Mouse (Mus musculus) hindbrain, embryonic 10.5 days (tissue): ENCODE data around the gene Sec22b. TPM values are rescaled to one million over a fixed set of nuclear protein-coding genes. Genes with fewer than 3 reads are reported as not detected.
A peak's percentile ranks its signal among the peaks of the same experiment; 100 is the strongest.

Experiments used
- DNase-seq: peaks from one replicate; pipeline ENCODE4 v3.0.0-alpha.2; 2017; ENCODE audit warnings: low spot score
- H3K27ac ChIP-seq: fragments of 300-500 bp; sonication (generic); 2 replicates; pipeline ENCODE4 v1.5.1; 2016; ENCODE audit warnings: mild to moderate bottlenecking, moderate library complexity
- H3K27me3 ChIP-seq: fragments of 300-500 bp; sonication (generic); 2 replicates; pipeline ENCODE4 v1.6.1; 2016; ENCODE audit warnings: mild to moderate bottlenecking; ENCODE audit not compliant: poor library complexity, insufficient read depth, severe bottlenecking
- H3K36me3 ChIP-seq: fragments of 300-500 bp; sonication (generic); 2 replicates; pipeline ENCODE4 v1.6.1; 2016; ENCODE audit warnings: mild to moderate bottlenecking, moderate library complexity
- H3K4me1 ChIP-seq: fragments of 300-500 bp; sonication (generic); replicated peaks from 2 replicates; pipeline ENCODE4 v1.6.1; 2016; ENCODE audit warnings: mild to moderate bottlenecking
- H3K4me3 ChIP-seq: fragments of 300-500 bp; sonication (generic); 2 replicates; pipeline ENCODE4 v1.5.1; 2016; ENCODE audit warnings: mild to moderate bottlenecking, moderate library complexity
- H3K9me3 ChIP-seq: fragments of 300-500 bp; sonication (generic); 2 replicates; pipeline ENCODE4 v1.6.1; 2016; ENCODE audit warnings: mild to moderate bottlenecking, moderate library complexity
- WGBS: fragments of 180-500 bp; shearing (Covaris S2); methylation state at CpG from one replicate; pipeline ENCODE4 v1.1.7; 2016; 5-methylcytosine and 5-hydroxymethylcytosine counted together
- polyA plus RNA-seq: library from polyadenylated mRNA; unstranded; fragments of >200 nt; fragmentation: Nextera tagmentation; extraction: Ambion mirVana; gene quantifications from 2 replicates; pipeline ENCODE4 v1.2.1, GENCODE M21; 2016

Gene Sec22b
- polyA plus RNA-seq, 1 experiment from 2014 or later = 121 TPM

GRCm38 (mm10) chr3:97876259-97876658 is 24.7 kb upstream of the Sec22b start:
- Histone ChIP-seq H3K27ac (no peak overlapping the region), H3K36me3 (no peaks in the 10 kb centered on the region), H3K9me3 (no peaks in the 10 kb centered on the region), H3K4me3 (no peak overlapping the region), H3K27me3 (no peaks in the 10 kb centered on the region), H3K4me1 (peaks cover 25% of the 10 kb centered on the region)
- WGBS = 44% methylated on average over 8 of the region's 8 CpGs
- peak; percentile 27 for DNase-seq

DNA sequence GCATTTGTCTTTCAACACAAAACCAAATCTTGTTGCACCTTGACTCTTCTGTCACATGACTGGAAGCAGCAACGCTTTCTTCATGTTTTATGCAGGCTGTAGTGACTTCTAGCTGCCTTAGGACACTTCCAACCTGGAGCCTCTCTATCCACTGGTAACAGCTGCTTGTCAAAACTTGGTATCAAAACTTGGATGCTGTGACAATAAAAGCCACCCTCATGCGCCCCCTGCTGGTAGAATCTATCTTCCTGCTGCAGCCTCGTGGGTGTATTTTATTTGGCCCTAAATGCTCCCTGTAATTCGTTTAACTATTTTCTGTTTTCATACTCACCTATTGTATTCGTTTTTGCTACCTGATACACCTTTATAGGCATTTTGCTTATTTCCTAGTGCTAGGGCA is 21.8 kb upstream of the Sec22b start:
- H3K9me3 ChIP-seq = no peaks in the 10 kb centered on the region
- no peaks in the 10 kb centered on the region for H3K27me3 ChIP-seq
- H3K4me3 ChIP-seq = no peak overlapping the region
- DNase-seq = peak; percentile 81
- peaks cover 25% of the 10 kb centered on the region for H3K4me1 ChIP-seq
- H3K27ac ChIP-seq = no peak overlapping the region
- WGBS = 21% methylated on average over 5 of the region's 5 CpGs
- H3K36me3 ChIP-seq = no peaks in the 10 kb centered on the region

DNA sequence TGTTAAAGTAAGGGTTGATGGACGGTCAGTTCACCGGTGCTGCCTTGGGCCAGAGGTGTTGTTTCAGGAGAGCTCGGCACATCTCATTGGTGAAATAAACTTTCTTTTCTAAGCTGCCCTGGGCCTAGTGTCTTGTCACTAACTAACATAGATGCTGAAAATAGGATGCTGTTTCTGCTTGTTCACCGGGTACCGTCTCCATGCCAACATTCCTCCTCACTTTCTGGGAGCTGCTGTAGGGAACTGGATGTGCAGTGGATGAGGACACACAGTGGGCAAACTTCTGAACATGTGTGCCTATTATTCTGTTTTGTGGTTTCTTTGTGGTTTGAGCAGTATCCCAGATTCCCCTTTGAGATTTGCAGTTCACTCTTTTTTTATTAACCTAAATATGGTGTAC is 19.4 kb upstream of the Sec22b start:
- Histone ChIP-seq H3K27ac (no peak overlapping the region), H3K9me3 (no peaks in the 10 kb centered on the region), H3K27me3 (no peaks in the 10 kb centered on the region; the same call in 1 of the 2 replicates), H3K4me1 (peaks cover 14% of the 10 kb centered on the region), H3K4me3 (no peak overlapping the region), H3K36me3 (no peaks in the 10 kb centered on the region)
- no peak for DNase-seq
- WGBS = 94% methylated on average over 5 of the region's 5 CpGs

DNA sequence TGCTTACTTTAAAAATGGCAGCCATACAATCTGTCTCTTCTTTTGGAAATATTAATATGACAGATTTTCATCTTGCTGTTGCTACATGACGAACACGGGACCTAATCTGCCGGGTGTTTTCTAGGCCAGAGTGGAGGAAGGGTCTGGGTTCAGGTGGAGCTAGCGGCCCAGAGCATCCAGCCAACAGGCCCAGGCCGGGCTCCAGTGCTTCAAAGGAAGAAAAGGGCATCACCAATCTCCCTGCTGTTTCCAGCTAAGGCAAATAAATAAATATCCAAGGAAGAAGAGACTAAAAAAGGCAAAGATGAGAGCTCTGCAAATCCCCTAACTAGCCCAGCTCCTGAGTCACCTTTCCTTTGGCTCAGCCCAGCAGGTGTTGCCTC is 13.2 kb upstream of the Sec22b start:
- Histone ChIP-seq H3K27ac (no peak overlapping the region), H3K4me3 (peak overlapping the region; percentile 66)
- 65% methylated on average over 5 of the region's 5 CpGs for WGBS

GRCm38 (mm10) chr3:97888168-97888901 is 12.7 kb upstream of the Sec22b start, which contains the start of gene Pde4dip:
Pde4dip (minus strand) TSS chr3:97888707.
- peak within 1 kb of the TSS; percentile 72 for H3K27ac ChIP-seq
- H3K27me3 ChIP-seq = peaks cover 45% of the 10 kb centered on the region
- no peaks in the 10 kb centered on the region for H3K36me3 ChIP-seq
- H3K4me3 ChIP-seq = peak within 1 kb of the TSS; percentile 66
- H3K9me3 ChIP-seq = no peaks in the 10 kb centered on the region
- H3K4me1 ChIP-seq = peaks cover 11% of the 10 kb centered on the region
- 2% methylated on average over 44 of the region's 44 CpGs for WGBS
- DNase-seq = peak; percentile 44

More for the DNA sequence above, 13.2 kb upstream of the Sec22b start:
- H3K4me1 ChIP-seq = peaks cover 11% of the 10 kb centered on the region
- H3K36me3 ChIP-seq = no peaks in the 10 kb centered on the region
- H3K9me3 ChIP-seq = no peaks in the 10 kb centered on the region
- DNase-seq = no peak
- peaks cover 45% of the 10 kb centered on the region for H3K27me3 ChIP-seq

GRCm38 (mm10) chr3:97890205-97890604 is 10.8 kb upstream of the Sec22b start:
- Histone ChIP-seq H3K4me3 (no peak overlapping the region), H3K9me3 (no peaks in the 10 kb centered on the region), H3K36me3 (no peaks in the 10 kb centered on the region), H3K27me3 (peaks cover 45% of the 10 kb centered on the region), H3K27ac (no peak overlapping the region), H3K4me1 (peaks cover 11% of the 10 kb centered on the region)
- no peak for DNase-seq
- 66% methylated on average over 6 of the region's 6 CpGs for WGBS

DNA sequence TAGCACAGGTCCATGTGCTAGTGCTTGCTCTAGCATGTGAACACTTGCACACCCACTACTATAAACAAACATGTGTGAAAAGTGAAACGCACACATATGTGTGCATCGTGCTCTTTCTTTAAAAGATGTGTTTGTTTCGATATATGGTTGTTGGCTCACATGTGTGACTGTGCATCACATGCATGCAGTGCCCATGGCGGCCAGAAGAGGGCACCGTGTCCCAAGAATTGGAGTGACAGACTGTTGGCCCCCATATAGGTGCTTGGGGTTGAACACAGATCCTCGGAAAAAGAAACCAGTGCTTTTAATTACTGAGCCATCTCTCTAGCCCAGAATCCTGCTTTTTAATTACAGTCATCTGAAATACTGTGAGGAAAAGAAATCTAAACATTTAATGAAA is 6.3 kb upstream of the Sec22b start:
- Histone ChIP-seq H3K9me3 (no peaks in the 10 kb centered on the region), H3K36me3 (no peaks in the 10 kb centered on the region), H3K27me3 (peaks cover 16% of the 10 kb centered on the region), H3K4me1 (no peaks in the 10 kb centered on the region), H3K27ac (no peak overlapping the region), H3K4me3 (no peak overlapping the region)
- 50% methylated on average over 6 of the region's 6 CpGs for WGBS
- DNase-seq = peak; percentile 19

- no peaks in the 10 kb centered on the region for H3K27me3 ChIP-seq
Observed at GRCm38 (mm10) chr3:97898381-97898780, 2.6 kb upstream of the Sec22b start.

GRCm38 (mm10) chr3:97901586-97901985 is 596 bp downstream of the Sec22b start:
- peak overlapping the region; percentile 96 for H3K4me3 ChIP-seq
- no peaks in the 10 kb centered on the region for H3K9me3 ChIP-seq
- H3K36me3 ChIP-seq = no peaks in the 10 kb centered on the region
- 28% methylated on average over 5 of the region's 5 CpGs for WGBS
- H3K4me1 ChIP-seq = peaks cover 17% of the 10 kb centered on the region
- no peak for DNase-seq
- peak overlapping the region; percentile 91 for H3K27ac ChIP-seq
- no peaks in the 10 kb centered on the region for H3K27me3 ChIP-seq

More at GRCm38 (mm10) chr3:97898381-97898780, 2.6 kb upstream of the Sec22b start:
- WGBS = 62% methylated on average over 3 of the region's 3 CpGs
- Histone ChIP-seq H3K9me3 (no peaks in the 10 kb centered on the region), H3K4me3 (no peak overlapping the region), H3K27ac (no peak overlapping the region), H3K4me1 (peaks cover 17% of the 10 kb centered on the region), H3K36me3 (no peaks in the 10 kb centered on the region)
- DNase-seq = no peak

DNA sequence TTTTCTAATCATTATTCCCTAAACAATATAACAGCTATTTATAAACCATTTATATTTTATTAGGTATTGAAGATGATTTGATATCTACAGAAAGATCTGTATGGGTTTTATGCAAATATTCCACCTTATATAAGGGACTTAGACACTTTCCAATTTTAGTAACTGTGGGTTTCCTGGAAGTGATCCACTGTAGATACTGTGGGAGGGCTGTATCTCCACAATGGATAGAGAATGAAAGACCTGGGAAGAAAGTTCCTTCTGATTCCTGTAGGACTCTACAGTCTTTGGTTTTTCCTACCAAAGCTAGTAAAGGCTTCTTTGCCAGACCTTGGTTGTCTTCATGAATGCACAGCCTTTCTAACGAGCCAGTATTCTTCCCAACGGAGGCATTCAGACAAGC is 8.7 kb downstream of the Sec22b start:
- Histone ChIP-seq H3K4me1 (no peaks in the 10 kb centered on the region), H3K36me3 (peaks cover 29% of the 10 kb centered on the region), H3K27me3 (no peaks in the 10 kb centered on the region), H3K4me3 (no peak overlapping the region), H3K27ac (no peak overlapping the region), H3K9me3 (no peaks in the 10 kb centered on the region)
- DNase-seq = no peak
- WGBS = 82% methylated on average over 2 of the region's 2 CpGs

GRCm38 (mm10) chr3:97911093-97911492 is 10.1 kb downstream of the Sec22b start:
- H3K4me3 ChIP-seq = no peak overlapping the region
- peaks cover 41% of the 10 kb centered on the region for H3K36me3 ChIP-seq
- no peaks in the 10 kb centered on the region for H3K4me1 ChIP-seq
- H3K27me3 ChIP-seq = no peaks in the 10 kb centered on the region
- DNase-seq = no peak
- H3K9me3 ChIP-seq = no peaks in the 10 kb centered on the region
- no peak overlapping the region for H3K27ac ChIP-seq
- 95% methylated on average over 7 of the region's 7 CpGs for WGBS

GRCm38 (mm10) chr3:97915081-97915480 is 14.1 kb downstream of the Sec22b start:
- H3K36me3 ChIP-seq = peaks cover 60% of the 10 kb centered on the region
- no peaks in the 10 kb centered on the region for H3K27me3 ChIP-seq
- H3K4me3 ChIP-seq = no peak overlapping the region
- WGBS = 87% methylated on average over 4 of the region's 4 CpGs
- H3K27ac ChIP-seq = no peak overlapping the region
- H3K9me3 ChIP-seq = no peaks in the 10 kb centered on the region
- DNase-seq = no peak
- H3K4me1 ChIP-seq = no peaks in the 10 kb centered on the region

DNA sequence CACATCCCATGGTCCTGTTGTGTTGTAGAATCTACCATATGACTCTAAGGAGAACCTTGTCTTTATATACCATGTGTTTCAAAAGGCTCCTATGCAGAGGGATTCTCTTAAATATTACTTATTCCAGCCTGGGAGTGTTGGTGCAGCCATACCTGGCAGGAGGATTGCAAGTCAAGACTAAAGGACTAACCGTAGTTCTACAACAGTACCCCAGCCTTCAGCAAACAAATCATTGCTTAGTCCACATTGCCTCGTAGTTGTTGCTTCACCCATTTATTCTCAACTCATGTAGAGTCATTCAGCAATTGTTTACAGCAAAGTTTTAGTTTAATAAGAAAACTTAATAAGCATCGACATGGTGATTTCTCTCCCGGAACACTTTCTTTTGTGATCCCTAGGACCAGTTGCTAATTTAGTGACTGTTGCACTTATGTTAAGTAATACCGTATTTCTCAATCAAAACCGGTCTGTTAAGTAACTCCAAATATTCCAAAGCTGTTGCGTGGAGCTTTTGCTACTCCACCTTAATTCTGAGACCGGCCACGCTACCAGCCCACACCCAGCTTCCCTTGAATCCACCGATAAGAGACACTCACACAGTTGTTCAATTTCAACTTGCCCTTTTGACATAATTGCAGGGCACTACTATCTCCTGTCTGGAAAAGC is 18.0 kb downstream of the Sec22b start:
- H3K4me1 ChIP-seq = no peaks in the 10 kb centered on the region
- H3K9me3 ChIP-seq = no peaks in the 10 kb centered on the region
- peaks cover 91% of the 10 kb centered on the region for H3K36me3 ChIP-seq
- no peak overlapping the region for H3K27ac ChIP-seq
- no peak for DNase-seq
- 96% methylated on average over 10 of the region's 10 CpGs for WGBS
- H3K27me3 ChIP-seq = no peaks in the 10 kb centered on the region
- no peak overlapping the region for H3K4me3 ChIP-seq
